ENCODE assay signal across 8 mouse cellular contexts in genomic region chr7:128578199-128578945, GRCm38 (mm10).
"Had no signal": no experiment of that assay in that cellular context is flagged by ENCODE, and none has a peak within 500 bp of the region (broad histone marks: within the 10 kb centered on the region; RNA-seq: fewer than 3 reads in every experiment).

No protein-coding gene starts in this region.

- DNase-seq: kidney, adult 8-10 months; kidney, postnatal 25 days; layer of hippocampus, adult 9-11 months; layer of hippocampus, postnatal 36 days; lung, embryonic 14.5 days; midbrain, embryonic 14.5 days; right cerebral cortex, postnatal 14 days; thymus, postnatal 4 days had no signal
